ENCODE assay signal across 26 mouse cellular contexts in the genomic region with DNA sequence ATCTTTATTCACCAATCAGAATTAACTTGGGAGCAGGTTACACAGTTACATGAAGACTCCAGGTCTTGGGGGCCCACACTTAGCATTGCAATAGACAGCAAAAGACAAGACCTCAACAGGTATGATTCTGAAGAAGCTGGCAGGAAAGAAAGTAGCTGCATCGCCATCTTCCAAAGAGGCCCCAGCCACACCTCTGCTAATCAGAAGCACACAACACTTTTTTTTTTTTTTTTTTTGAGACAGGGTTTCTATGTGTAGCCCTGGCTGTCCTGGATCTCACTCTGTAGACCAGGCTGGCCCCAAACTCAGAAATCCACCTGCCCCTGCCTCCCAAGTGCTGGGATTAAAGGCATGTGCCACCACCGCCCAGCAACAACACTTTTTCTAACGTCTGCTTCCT. TPM values are rescaled to one million over a fixed set of nuclear protein-coding genes. Genes with fewer than 3 reads are reported as not detected.
DNase-seq lines count a peak whose midpoint lies in the region; ATAC-seq and TF ChIP-seq lines count a peak whose summit lies in the region.
"Had no signal": no experiment of that assay in that cellular context is flagged by ENCODE, and none has a peak within 500 bp of the region (broad histone marks: within the 10 kb centered on the region; RNA-seq: fewer than 3 reads in every experiment).

No protein-coding gene starts in this region.

- TF ChIP-seq POLR2A in MEL (IDR thresholded peaks at IDR 0.05; ENCODE audit: control insufficient read depth in 1 of 2, insufficient read depth in 1 of 2, low read depth in 1 of 2, low read length in 2 of 2, poor library complexity in 1 of 2): no peak

- no peak for TF ChIP-seq RAD21 in MEL (IDR thresholded peaks at IDR 0.05; ENCODE audit: low read depth, low read length)

- no peaks in the 10 kb centered on the region for H3K9me3 ChIP-seq in liver, embryonic 11.5 days (ENCODE audit: control insufficient read depth, low read length)
- no peaks in the 10 kb centered on the region for H3K9me3 ChIP-seq in liver, postnatal 0 days (ENCODE audit: low read length)
- no peaks in the 10 kb centered on the region for H3K9me3 ChIP-seq in MEL (replicated peaks; ENCODE audit: insufficient read depth, low read length)
- H3K9me3 ChIP-seq in liver, embryonic 13.5 days (replicated peaks): no peaks in the 10 kb centered on the region
- no peaks in the 10 kb centered on the region for H3K9me3 ChIP-seq in liver, embryonic 15.5 days (replicated peaks)
- H3K9me3 ChIP-seq in forebrain, embryonic 13.5 days (replicated peaks): no peaks in the 10 kb centered on the region
- H3K9me3 ChIP-seq: embryonic facial prominence, embryonic 13.5 days; embryonic facial prominence, embryonic 15.5 days had no signal

- H3K4me1 ChIP-seq in liver, embryonic 11.5 days (replicated peaks; ENCODE audit: control insufficient read depth, insufficient read depth, low read length): peaks cover 16% of the 10 kb centered on the region
- peaks cover 7% of the 10 kb centered on the region; the same call in 1 of the 2 replicates for H3K4me1 ChIP-seq in liver, postnatal 0 days (ENCODE audit: insufficient read depth)
- H3K4me1 ChIP-seq in MEL (ENCODE audit: control insufficient read depth in 1 of 2, insufficient read depth in 2 of 2, low read length in 2 of 2): peaks cover 8 to 21% of the 10 kb centered on the region in 2 experiments
- peaks cover 42% of the 10 kb centered on the region for H3K4me1 ChIP-seq in liver, embryonic 13.5 days (replicated peaks)
- H3K4me1 ChIP-seq in liver, embryonic 15.5 days (replicated peaks): peaks cover 30% of the 10 kb centered on the region
- H3K4me1 ChIP-seq in forebrain, embryonic 13.5 days: peaks cover 30% of the 10 kb centered on the region

- no peaks in the 10 kb centered on the region for H3K36me3 ChIP-seq in liver, embryonic 11.5 days (ENCODE audit: control insufficient read depth, insufficient read depth, low read length)
- H3K36me3 ChIP-seq in liver, postnatal 0 days (replicated peaks; ENCODE audit: insufficient read depth, low read length): no peaks in the 10 kb centered on the region
- H3K36me3 ChIP-seq in MEL (ENCODE audit: control insufficient read depth in 1 of 2, insufficient read depth in 2 of 2, low read length in 2 of 2): peaks cover 0 to 10% of the 10 kb centered on the region in 2 experiments; a peak in 2 of 4 replicates
- H3K36me3 ChIP-seq in liver, embryonic 13.5 days: no peaks in the 10 kb centered on the region
- no peaks in the 10 kb centered on the region for H3K36me3 ChIP-seq in liver, embryonic 15.5 days (replicated peaks)
- no peaks in the 10 kb centered on the region for H3K36me3 ChIP-seq in forebrain, embryonic 13.5 days (ENCODE audit: poor library complexity, severe bottlenecking)
- H3K36me3 ChIP-seq: embryonic facial prominence, embryonic 13.5 days; embryonic facial prominence, embryonic 15.5 days; G1E had no signal

- no peak overlapping the region for H3K27ac ChIP-seq in liver, embryonic 11.5 days (ENCODE audit: low read depth, low read length)
- no peak overlapping the region for H3K27ac ChIP-seq in liver, postnatal 0 days (ENCODE audit: low read depth)
- no peak overlapping the region for H3K27ac ChIP-seq in MEL (ENCODE audit: control insufficient read depth, low read depth, low read length)
- H3K27ac ChIP-seq in liver, embryonic 13.5 days: no peak overlapping the region
- no peak overlapping the region for H3K27ac ChIP-seq in liver, embryonic 15.5 days (replicated peaks)
- no peak overlapping the region for H3K27ac ChIP-seq in forebrain, embryonic 13.5 days
- H3K27ac ChIP-seq: embryonic facial prominence, embryonic 13.5 days; embryonic facial prominence, embryonic 15.5 days had no signal

- H3K27me3 ChIP-seq in liver, embryonic 11.5 days (replicated peaks; ENCODE audit: control insufficient read depth, insufficient read depth, low read length): no peaks in the 10 kb centered on the region
- no peaks in the 10 kb centered on the region for H3K27me3 ChIP-seq in liver, postnatal 0 days (ENCODE audit: insufficient read depth, low read length)
- no peaks in the 10 kb centered on the region; a peak in 1 of 4 replicates for H3K27me3 ChIP-seq in MEL (ENCODE audit: control insufficient read depth in 1 of 2, insufficient read depth in 2 of 2, low read length in 2 of 2)
- H3K27me3 ChIP-seq in liver, embryonic 13.5 days: no peaks in the 10 kb centered on the region
- no peaks in the 10 kb centered on the region for H3K27me3 ChIP-seq in liver, embryonic 15.5 days
- H3K27me3 ChIP-seq in forebrain, embryonic 13.5 days: no peaks in the 10 kb centered on the region
- H3K27me3 ChIP-seq: embryonic facial prominence, embryonic 13.5 days; embryonic facial prominence, embryonic 15.5 days had no signal

- H3K9ac ChIP-seq in liver, embryonic 11.5 days (ENCODE audit: low read depth, low read length): no peak overlapping the region
- H3K9ac ChIP-seq in liver, postnatal 0 days (replicated peaks): no peak overlapping the region
- no peak overlapping the region for H3K9ac ChIP-seq in MEL (ENCODE audit: control insufficient read depth, low read depth, low read length, poor library complexity, severe bottlenecking)
- H3K9ac ChIP-seq in liver, embryonic 13.5 days: no peak overlapping the region
- H3K9ac ChIP-seq in liver, embryonic 15.5 days: no peak overlapping the region
- no peak overlapping the region for H3K9ac ChIP-seq in forebrain, embryonic 13.5 days
- H3K9ac ChIP-seq: embryonic facial prominence, embryonic 13.5 days; embryonic facial prominence, embryonic 15.5 days had no signal

- ATAC-seq in liver, embryonic 11.5 days (replicated peaks; ENCODE audit: low FRiP score): peak; percentile 35; the same call in 1 of the 2 replicates
- no peak for ATAC-seq in liver, postnatal 0 days
- ATAC-seq in liver, embryonic 13.5 days (ENCODE audit: low read depth): peak; percentile 58
- ATAC-seq in liver, embryonic 15.5 days (ENCODE audit: insufficient read depth): 0 out of 2 replicates have a peak, but pooled peaks have one; percentile 18
- no peak for ATAC-seq in forebrain, embryonic 13.5 days
- no peak for ATAC-seq in erythroblast, adult 5-6 weeks (replicated peaks; ENCODE audit: low FRiP score, poor library complexity, severe bottlenecking)
- ATAC-seq: forebrain, embryonic 14.5 days; forebrain, embryonic 16.5 days had no signal

- H3K79me2 ChIP-seq in MEL (ENCODE audit: control insufficient read depth, insufficient read depth, low read length, poor library complexity): no peaks in the 10 kb centered on the region

- no peak overlapping the region for H3K4me3 ChIP-seq in liver, embryonic 11.5 days (ENCODE audit: low read depth, low read length)
- no peak overlapping the region for H3K4me3 ChIP-seq in liver, postnatal 0 days (ENCODE audit: low read depth, low read length)
- no peak overlapping the region for H3K4me3 ChIP-seq in MEL (ENCODE audit: control insufficient read depth in 1 of 2, insufficient read depth in 1 of 2, low read depth in 2 of 2, low read length in 2 of 2)
- no peak overlapping the region for H3K4me3 ChIP-seq in liver, embryonic 13.5 days (replicated peaks)
- H3K4me3 ChIP-seq in liver, embryonic 15.5 days (replicated peaks): no peak overlapping the region
- H3K4me3 ChIP-seq in forebrain, embryonic 13.5 days: no peak overlapping the region
- H3K4me3 ChIP-seq: embryonic facial prominence, embryonic 13.5 days; embryonic facial prominence, embryonic 15.5 days had no signal

- TF ChIP-seq EP300 in liver, postnatal 0 days (IDR thresholded peaks at IDR 0.05; ENCODE audit: low read depth): no peak
- no peak for TF ChIP-seq EP300 in MEL (IDR thresholded peaks at IDR 0.05; ENCODE audit: low read depth in 1 of 2, low read length in 2 of 2)

- no peak for TF ChIP-seq CTCF in liver, postnatal 0 days (IDR thresholded peaks at IDR 0.05; ENCODE audit: low read depth)
- TF ChIP-seq CTCF in MEL (IDR thresholded peaks at IDR 0.05 in 2 of 3, conservative IDR thresholded peaks at IDR 0.05 in 1 of 3; ENCODE audit: control insufficient read depth in 1 of 3, insufficient read depth in 1 of 3, low read depth in 2 of 3, low read length in 3 of 3, poor library complexity in 1 of 3, severe bottlenecking in 1 of 3): no peak

- no peak for DNase-seq in liver, embryonic 11.5 days (ENCODE audit: low spot score)
- no peak for DNase-seq in liver, postnatal 0 days
- no peak for DNase-seq in MEL (ENCODE audit: low read depth, low spot score)
- no peak for DNase-seq in liver, embryonic 13.5 days
- DNase-seq: adrenal gland, adult 2 months; adrenal gland, postnatal 10 days; adrenal gland, postnatal 25 days; B cell, adult 2 months; cerebellum, adult 11 months; cerebellum, adult 18-20 months; cerebellum, adult 8-10 months; cerebellum, adult 9-11 months; cerebellum, postnatal 14 days; cerebellum, postnatal 36 days; embryo, embryonic 11 days had no signal

- no peak overlapping the region for H3K4me2 ChIP-seq in liver, embryonic 11.5 days
- no peak overlapping the region for H3K4me2 ChIP-seq in liver, postnatal 0 days (ENCODE audit: low read depth, low read length)
- H3K4me2 ChIP-seq in liver, embryonic 13.5 days: 0 out of 2 replicates have a peak overlapping the region, but pooled peaks have one; percentile 17
- H3K4me2 ChIP-seq in liver, embryonic 15.5 days: no peak overlapping the region
- no peak overlapping the region for H3K4me2 ChIP-seq in forebrain, embryonic 13.5 days
- H3K4me2 ChIP-seq: embryonic facial prominence, embryonic 13.5 days; embryonic facial prominence, embryonic 15.5 days had no signal

- WGBS in liver, embryonic 11.5 days: 63% methylated on average over 3 of the region's 3 CpGs
- WGBS in liver, postnatal 0 days (ENCODE audit: insufficient replicate concordance): 65% methylated on average over 3 of the region's 3 CpGs
- 39% methylated on average over 3 of the region's 3 CpGs for WGBS in liver, embryonic 13.5 days (ENCODE audit: insufficient replicate concordance)
- 42% methylated on average over 3 of the region's 3 CpGs for WGBS in liver, embryonic 15.5 days (ENCODE audit: insufficient replicate concordance)
- 99% methylated on average over 3 of the region's 3 CpGs for WGBS in forebrain, embryonic 13.5 days

RNA-seq across cellular contexts. Expression of a gene that starts 12.9 kb away (rescaled TPM):
- polyA plus RNA-seq in liver, embryonic 11.5 days (2014; fragmentation: Nextera tagmentation; extraction: Ambion mirVana): 0.48 and 0.62 TPM in 2 replicates
- not detected in 2 replicates for polyA plus RNA-seq in liver, postnatal 0 days (2015; fragmentation: Nextera tagmentation; extraction: Ambion mirVana)
- total RNA-seq in MEL (2012; rRNA removed): not detected in 2 replicates
- not detected for polyA plus RNA-seq in MEL (2012; ENCODE audit: insufficient read depth in 1 of 2, insufficient read length in 2 of 2, low read depth in 1 of 2, low replicate concordance in 2 of 2, missing spikeins in 1 of 2)
- 0.10 TPM in 2 replicates for polyA plus RNA-seq in liver, embryonic 13.5 days (2015; fragmentation: Nextera tagmentation; extraction: Ambion mirVana)
- 0.17 TPM in 1 of 2 replicates, not detected in the other for polyA plus RNA-seq in liver, embryonic 15.5 days (2015; fragmentation: Nextera tagmentation; extraction: Ambion mirVana)
- 2.2 and 3.1 TPM in 2 replicates for polyA plus RNA-seq in forebrain, embryonic 13.5 days (2015; fragmentation: Nextera tagmentation; extraction: Ambion mirVana)
- total RNA-seq in erythroblast, adult 5-6 weeks (2015; ENCODE audit: low replicate concordance): not detected in 2 replicates
- total RNA-seq in erythroblast, adult 5-6 weeks (2017; ENCODE audit: low replicate concordance): not detected in 2 replicates
- total RNA-seq: adrenal gland, postnatal 25 days; CH12.LX; common myeloid progenitor, adult 5-6 weeks had no signal
- polyA plus RNA-seq: adrenal gland, adult 2 months; CD4-positive, CD25-positive, alpha-beta regulatory T cell, adult 4 months; G1E had no signal

RNA-seq across cellular contexts. Expression of a gene that starts 15.0 kb away (rescaled TPM):
- 0.75 and 1.2 TPM in 2 replicates for polyA plus RNA-seq in liver, embryonic 11.5 days (2014; fragmentation: Nextera tagmentation; extraction: Ambion mirVana)
- 0.11 and 0.21 TPM in 2 replicates for polyA plus RNA-seq in liver, postnatal 0 days (2015; fragmentation: Nextera tagmentation; extraction: Ambion mirVana)
- total RNA-seq in MEL (2012; rRNA removed): not detected in 2 replicates
- polyA plus RNA-seq in MEL (2012; ENCODE audit: insufficient read depth in 1 of 2, insufficient read length in 2 of 2, low read depth in 1 of 2, low replicate concordance in 2 of 2, missing spikeins in 1 of 2): not detected
- polyA plus RNA-seq in liver, embryonic 13.5 days (2015; fragmentation: Nextera tagmentation; extraction: Ambion mirVana): 0.28 and 0.36 TPM in 2 replicates
- polyA plus RNA-seq in liver, embryonic 15.5 days (2015; fragmentation: Nextera tagmentation; extraction: Ambion mirVana): 0.22 TPM in 2 replicates
- polyA plus RNA-seq in forebrain, embryonic 13.5 days (2015; fragmentation: Nextera tagmentation; extraction: Ambion mirVana): 1.1 and 1.2 TPM in 2 replicates
- not detected in 2 replicates for total RNA-seq in erythroblast, adult 5-6 weeks (2015; ENCODE audit: low replicate concordance)
- not detected in 2 replicates for total RNA-seq in erythroblast, adult 5-6 weeks (2017; ENCODE audit: low replicate concordance)
- total RNA-seq: CH12.LX; common myeloid progenitor, adult 5-6 weeks had no signal
- polyA plus RNA-seq: G1E had no signal

Comparison
In these comparisons a context has a peak if more than half of its experiments do, and no peak if none do; other contexts are left out.
1. ATAC-seq: peak in liver, embryonic 11.5 days (single experiment), liver, embryonic 13.5 days (single experiment) and liver, embryonic 15.5 days (single experiment); none in liver, postnatal 0 days (single experiment), forebrain, embryonic 13.5 days (single experiment) and erythroblast, adult 5-6 weeks (single experiment).